Mouse (Mus musculus): ENCODE measurements at regions not wholly inside any gene's neighbourhood (a gene's known extent, or its start where the extent isn't known, plus 50 kb on each side); places are given as distances from the start of the nearest gene placed in this dataset.

- no peak overlapping the region for H3K9ac ChIP-seq (replicated peaks; ENCODE audit: low read depth)
- no peak overlapping the region for H3K27ac ChIP-seq (ENCODE audit: low read length)
- no peaks in the 10 kb centered on the region for H3K27me3 ChIP-seq (replicated peaks; ENCODE audit: insufficient read depth, low read length)
- 86% methylated on average over 4 of the region's 4 CpGs for WGBS
- H3K4me1 ChIP-seq (ENCODE audit: insufficient read depth, low read depth, low read length): no peaks in the 10 kb centered on the region
- ATAC-seq: no peak
- no peak for DNase-seq (ENCODE audit: low spot score)
- no peaks in the 10 kb centered on the region for H3K36me3 ChIP-seq (ENCODE audit: insufficient read depth, low read length)
- TF ChIP-seq CTCF (IDR thresholded peaks at IDR 0.05) (no peak), EP300 (IDR thresholded peaks at IDR 0.05) (no peak)
- H3K4me2 ChIP-seq (replicated peaks; ENCODE audit: low read depth, low read length): no peak overlapping the region
- H3K9me3 ChIP-seq (ENCODE audit: low read length): no peaks in the 10 kb centered on the region
- no peak overlapping the region for H3K4me3 ChIP-seq (ENCODE audit: low read depth, low read length)
Observed at GRCm38 (mm10) chr12:73478641-73479040, 67.6 kb downstream of the Tmem30b start.

- no peak for ATAC-seq
- Histone ChIP-seq H3K9ac (replicated peaks; ENCODE audit: low read depth) (no peak overlapping the region), H3K4me1 (ENCODE audit: insufficient read depth, low read depth, low read length) (no peaks in the 10 kb centered on the region), H3K36me3 (ENCODE audit: insufficient read depth, low read length) (no peaks in the 10 kb centered on the region), H3K4me3 (ENCODE audit: low read depth, low read length) (no peak overlapping the region), H3K27me3 (replicated peaks; ENCODE audit: insufficient read depth, low read length) (no peaks in the 10 kb centered on the region), H3K4me2 (replicated peaks; ENCODE audit: low read depth, low read length) (no peak overlapping the region), H3K27ac (ENCODE audit: low read length) (no peak overlapping the region), H3K9me3 (ENCODE audit: low read length) (no peaks in the 10 kb centered on the region)
- WGBS: 9% methylated on average over 7 of the region's 7 CpGs
- TF ChIP-seq CTCF (IDR thresholded peaks at IDR 0.05) (no peak), EP300 (IDR thresholded peaks at IDR 0.05) (no peak)
- DNase-seq (ENCODE audit: low spot score): no peak
Observed at GRCm38 (mm10) chr12:73476421-73476858, 69.8 kb downstream of the Tmem30b start.

GRCm38 (mm10) chr12:73475774-73476173 is 70.4 kb downstream of the Tmem30b start:
- H3K27ac ChIP-seq (ENCODE audit: low read length): no peak overlapping the region
- H3K4me1 ChIP-seq (ENCODE audit: insufficient read depth, low read depth, low read length): no peaks in the 10 kb centered on the region
- 63% methylated on average over 3 of the region's 3 CpGs for WGBS
- H3K4me2 ChIP-seq (replicated peaks; ENCODE audit: low read depth, low read length): no peak overlapping the region
- H3K4me3 ChIP-seq (ENCODE audit: low read depth, low read length): no peak overlapping the region
- no peak for DNase-seq (ENCODE audit: low spot score)
- ATAC-seq: no peak
- no peaks in the 10 kb centered on the region for H3K36me3 ChIP-seq (ENCODE audit: insufficient read depth, low read length)
- H3K27me3 ChIP-seq (replicated peaks; ENCODE audit: insufficient read depth, low read length): no peaks in the 10 kb centered on the region
- TF ChIP-seq CTCF (IDR thresholded peaks at IDR 0.05): no peak
- TF ChIP-seq EP300 (IDR thresholded peaks at IDR 0.05): no peak
- H3K9me3 ChIP-seq (ENCODE audit: low read length): no peaks in the 10 kb centered on the region
- no peak overlapping the region for H3K9ac ChIP-seq (replicated peaks; ENCODE audit: low read depth)

- 33% methylated on average over 5 of the region's 5 CpGs for WGBS
- H3K27ac ChIP-seq (ENCODE audit: low read length): no peak overlapping the region
- H3K9me3 ChIP-seq (ENCODE audit: low read length): no peaks in the 10 kb centered on the region
- no peak overlapping the region for H3K9ac ChIP-seq (replicated peaks; ENCODE audit: low read depth)
- DNase-seq (ENCODE audit: low spot score): no peak
- no peaks in the 10 kb centered on the region for H3K27me3 ChIP-seq (replicated peaks; ENCODE audit: insufficient read depth, low read length)
- TF ChIP-seq EP300 (IDR thresholded peaks at IDR 0.05) (no peak), CTCF (IDR thresholded peaks at IDR 0.05) (no peak)
- no peaks in the 10 kb centered on the region for H3K36me3 ChIP-seq (ENCODE audit: insufficient read depth, low read length)
- H3K4me2 ChIP-seq (replicated peaks; ENCODE audit: low read depth, low read length): no peak overlapping the region
- H3K4me1 ChIP-seq (ENCODE audit: insufficient read depth, low read depth, low read length): no peaks in the 10 kb centered on the region
- no peak for ATAC-seq
- H3K4me3 ChIP-seq (ENCODE audit: low read depth, low read length): no peak overlapping the region
Observed at GRCm38 (mm10) chr12:73475020-73475419, 71.2 kb downstream of the Tmem30b start.

GRCm38 (mm10) chr12:73473111-73473510 is 73.1 kb downstream of the Tmem30b start:
- H3K36me3 ChIP-seq (ENCODE audit: insufficient read depth, low read length): no peaks in the 10 kb centered on the region
- H3K27me3 ChIP-seq (replicated peaks; ENCODE audit: insufficient read depth, low read length): no peaks in the 10 kb centered on the region
- H3K4me1 ChIP-seq (ENCODE audit: insufficient read depth, low read depth, low read length): no peaks in the 10 kb centered on the region
- H3K9me3 ChIP-seq (ENCODE audit: low read length): no peaks in the 10 kb centered on the region
- H3K4me3 ChIP-seq (ENCODE audit: low read depth, low read length): no peak overlapping the region
- H3K27ac ChIP-seq (ENCODE audit: low read length): no peak overlapping the region
- WGBS: 59% methylated on average over 4 of the region's 4 CpGs
- DNase-seq (ENCODE audit: low spot score): no peak
- ATAC-seq: no peak
- no peak overlapping the region for H3K4me2 ChIP-seq (replicated peaks; ENCODE audit: low read depth, low read length)
- no peak for TF ChIP-seq EP300 (IDR thresholded peaks at IDR 0.05)
- no peak for TF ChIP-seq CTCF (IDR thresholded peaks at IDR 0.05)
- H3K9ac ChIP-seq (replicated peaks; ENCODE audit: low read depth): no peak overlapping the region

- Histone ChIP-seq H3K9ac (replicated peaks; ENCODE audit: low read depth) (no peak overlapping the region), H3K27ac (ENCODE audit: low read length) (no peak overlapping the region), H3K27me3 (replicated peaks; ENCODE audit: insufficient read depth, low read length) (no peaks in the 10 kb centered on the region), H3K9me3 (ENCODE audit: low read length) (no peaks in the 10 kb centered on the region), H3K36me3 (ENCODE audit: insufficient read depth, low read length) (no peaks in the 10 kb centered on the region), H3K4me3 (ENCODE audit: low read depth, low read length) (no peak overlapping the region), H3K4me1 (ENCODE audit: insufficient read depth, low read depth, low read length) (no peaks in the 10 kb centered on the region), H3K4me2 (replicated peaks; ENCODE audit: low read depth, low read length) (no peak overlapping the region; the same call in 1 of the 2 replicates)
- ATAC-seq (no peak), DNase-seq (ENCODE audit: low spot score) (no peak)
- 70% methylated on average over 9 of the region's 9 CpGs for WGBS
- no peak for TF ChIP-seq EP300 (IDR thresholded peaks at IDR 0.05)
- TF ChIP-seq CTCF (IDR thresholded peaks at IDR 0.05): no peak
Observed at GRCm38 (mm10) chr12:73471966-73472365, 74.2 kb downstream of the Tmem30b start.

- Histone ChIP-seq H3K9ac (replicated peaks; ENCODE audit: low read depth) (no peak overlapping the region), H3K4me3 (ENCODE audit: low read depth, low read length) (no peak overlapping the region), H3K27me3 (replicated peaks; ENCODE audit: insufficient read depth, low read length) (no peaks in the 10 kb centered on the region), H3K9me3 (ENCODE audit: low read length) (no peaks in the 10 kb centered on the region), H3K27ac (ENCODE audit: low read length) (no peak overlapping the region), H3K4me1 (ENCODE audit: insufficient read depth, low read depth, low read length) (no peaks in the 10 kb centered on the region), H3K36me3 (ENCODE audit: insufficient read depth, low read length) (no peaks in the 10 kb centered on the region), H3K4me2 (replicated peaks; ENCODE audit: low read depth, low read length) (no peak overlapping the region)
- ATAC-seq (no peak), DNase-seq (ENCODE audit: low spot score) (no peak)
- WGBS: 81% methylated on average over 7 of the region's 7 CpGs
- TF ChIP-seq CTCF (IDR thresholded peaks at IDR 0.05) (no peak), EP300 (IDR thresholded peaks at IDR 0.05) (no peak)
Observed at GRCm38 (mm10) chr12:73466484-73466883, 79.7 kb downstream of the Tmem30b start.
